Mouse (Mus musculus) brain, adult 2 months (tissue): ENCODE data around the gene Tcf23.
A peak's percentile ranks its signal among the peaks of the same experiment; 100 is the strongest.

Experiments used
- DNase-seq: peaks from one replicate; pipeline ENCODE4 v3.0.0; 2011; ENCODE audit warnings: low read depth, low spot score

Gene Tcf23

GRCm38 (mm10) chr5:30949654-30950326 is 18.7 kb upstream of the Tcf23 start:
- peak; percentile 94 for DNase-seq

GRCm38 (mm10) chr5:30950451-30950850 is 18.0 kb upstream of the Tcf23 start:
- DNase-seq, result peak; percentile 64

- no peak for DNase-seq
Measured at GRCm38 (mm10) chr5:30950922-30951321, 17.5 kb upstream of the Tcf23 start.

GRCm38 (mm10) chr5:30951706-30952105 is 16.8 kb upstream of the Tcf23 start:
- DNase-seq, result no peak

GRCm38 (mm10) chr5:30952551-30952950 is 15.9 kb upstream of the Tcf23 start:
- no peak for DNase-seq

- DNase-seq, result peak; percentile 66
Measured at GRCm38 (mm10) chr5:30954065-30954464, 14.4 kb upstream of the Tcf23 start.

GRCm38 (mm10) chr5:30954556-30954955 is 13.9 kb upstream of the Tcf23 start:
- no peak for DNase-seq

GRCm38 (mm10) chr5:30955751-30956150 is 12.7 kb upstream of the Tcf23 start:
- DNase-seq, result peak; percentile 44

GRCm38 (mm10) chr5:30957891-30958290 is 10.6 kb upstream of the Tcf23 start:
- DNase-seq, result no peak

- no peak for DNase-seq
Measured at GRCm38 (mm10) chr5:30959198-30959854, 9.1 kb upstream of the Tcf23 start.

- DNase-seq, result peak; percentile 99
Measured at GRCm38 (mm10) chr5:30959966-30960501, 8.4 kb upstream of the Tcf23 start, which contains the start of gene Preb. Preb (minus strand) TSS chr5:30960361.

- DNase-seq, result no peak
Measured at GRCm38 (mm10) chr5:30960814-30961213, 7.6 kb upstream of the Tcf23 start.

- no peak for DNase-seq
Measured at GRCm38 (mm10) chr5:30961545-30962505, 6.6 kb upstream of the Tcf23 start.

GRCm38 (mm10) chr5:30963916-30964315 is 4.5 kb upstream of the Tcf23 start:
- no peak for DNase-seq

- no peak for DNase-seq
Measured at GRCm38 (mm10) chr5:30966189-30966588, 2.3 kb upstream of the Tcf23 start.

- no peak for DNase-seq
Measured at GRCm38 (mm10) chr5:30969440-30969839, 978 bp downstream of the Tcf23 start.

GRCm38 (mm10) chr5:30974870-30975656 is 6.6 kb downstream of the Tcf23 start:
- peak; percentile 47 for DNase-seq

- DNase-seq, result peak; percentile 87
Measured at GRCm38 (mm10) chr5:30982357-30982756, 13.9 kb downstream of the Tcf23 start.

GRCm38 (mm10) chr5:30992980-30993676 is 24.7 kb downstream of the Tcf23 start:
- DNase-seq, result peak; percentile 89

GRCm38 (mm10) chr5:30994074-30994473 is 25.6 kb downstream of the Tcf23 start:
- peak; percentile 82 for DNase-seq
